Mouse (Mus musculus) left cerebral cortex, adult 8-10 months (tissue): ENCODE measurements at regions not wholly inside any gene's neighbourhood (a gene's known extent, or its start where the extent isn't known, plus 50 kb on each side); places are given as distances from the start of the nearest gene placed in this dataset.

Experiments used
- DNase-seq, 2 experiments: peaks; one replicate each; pipeline ENCODE4 v3.0.0; 2022; ENCODE audit warnings: low spot score in 2 of 2

- DNase-seq, result no peak
These were observed 55.6 kb upstream of the Ccdc190 start for GRCm38 (mm10) chr1:169872865-169873264.

GRCm38 (mm10) chr1:169868636-169869035 lies 59.8 kb upstream of the Ccdc190 start:
- DNase-seq, result peak in 1 of 2 experiments; percentile 33

- DNase-seq, result no peak
These were observed 61.0 kb upstream of the Ccdc190 start for GRCm38 (mm10) chr1:169867453-169867852.

GRCm38 (mm10) chr1:169866840-169867239 lies 61.6 kb upstream of the Ccdc190 start:
- no peak for DNase-seq

GRCm38 (mm10) chr1:169859041-169859440 lies 69.4 kb upstream of the Ccdc190 start:
- no peak for DNase-seq

- no peak for DNase-seq
These were observed 76.8 kb upstream of the Ccdc190 start for GRCm38 (mm10) chr1:169851663-169852062.

- no peak for DNase-seq
These were observed 80.0 kb upstream of the Ccdc190 start for GRCm38 (mm10) chr1:169848254-169849015.

GRCm38 (mm10) chr1:169842490-169842889 lies 86.0 kb upstream of the Ccdc190 start:
- DNase-seq, result no peak

- DNase-seq, result no peak
These were observed 87.5 kb upstream of the Ccdc190 start for GRCm38 (mm10) chr1:169840948-169841347.

- DNase-seq, result no peak
These were observed 88.3 kb upstream of the Ccdc190 start for GRCm38 (mm10) chr1:169840056-169840728.

GRCm38 (mm10) chr1:169833385-169833784 lies 85.9 kb upstream of the Rgs4 start:
- DNase-seq, result no peak

GRCm38 (mm10) chr1:169831326-169832066 lies 84.1 kb upstream of the Rgs4 start:
- no peak for DNase-seq

GRCm38 (mm10) chr1:169830596-169830995 lies 83.2 kb upstream of the Rgs4 start:
- no peak for DNase-seq

- DNase-seq, result peak in 1 of 2 experiments; percentile 62
These were observed 74.6 kb upstream of the Rgs4 start for GRCm38 (mm10) chr1:169822034-169822433.

- no peak for DNase-seq
These were observed 72.0 kb upstream of the Rgs4 start for GRCm38 (mm10) chr1:169819404-169819949.

GRCm38 (mm10) chr1:169816939-169817338 lies 69.5 kb upstream of the Rgs4 start:
- DNase-seq, result peak in 1 of 2 experiments; percentile 42

- DNase-seq, result no peak
These were observed 65.2 kb upstream of the Rgs4 start for GRCm38 (mm10) chr1:169812512-169813101.

GRCm38 (mm10) chr1:169803428-169804138 lies 56.1 kb upstream of the Rgs4 start:
- no peak for DNase-seq

GRCm38 (mm10) chr1:169802868-169803267 lies 55.4 kb upstream of the Rgs4 start:
- no peak for DNase-seq

- DNase-seq, result no peak
These were observed 54.8 kb upstream of the Rgs4 start for GRCm38 (mm10) chr1:169802053-169802830.
